Mouse (Mus musculus): ENCODE results near the gene Pip5k1b. TPM values are rescaled to one million over a fixed set of nuclear protein-coding genes. Genes with fewer than 3 reads are reported as not detected.

The Pip5k1b gene
- polyA plus RNA-seq, 1 experiment from 2014 or later = 10.9 TPM

- Histone ChIP-seq H3K4me2 (ENCODE audit: low read length) (no peak overlapping the region), H3K36me3 (ENCODE audit: control insufficient read depth, insufficient read depth, low read length) (no peaks in the 10 kb centered on the region), H3K27me3 (ENCODE audit: control insufficient read depth, insufficient read depth, low read length) (no peaks in the 10 kb centered on the region), H3K4me3 (ENCODE audit: control insufficient read depth in 1 of 2, insufficient read depth in 1 of 2, low read depth in 1 of 2, low read length in 2 of 2) (no peak overlapping the region), H3K9ac (ENCODE audit: low read length) (no peak overlapping the region), H3K4me1 (ENCODE audit: control insufficient read depth in 2 of 2, insufficient read depth in 2 of 2, low read length in 2 of 2) (peaks cover 21 to 34% of the 10 kb centered on the region in 2 experiments), H3K9me3 (ENCODE audit: control insufficient read depth, low read length) (no peaks in the 10 kb centered on the region), H3K27ac (replicated peaks in 1 of 2; ENCODE audit: control insufficient read depth in 1 of 2, insufficient read depth in 1 of 2, low read depth in 2 of 2, low read length in 2 of 2) (peak overlapping the region in 1 of 2 experiments; percentile 24; a peak in 1 of 4 replicates)
- 0 out of 2 replicates have a peak, but pooled peaks have one; percentile 38 for ATAC-seq (ENCODE audit: insufficient number of reproducible peaks, insufficient read depth, low FRiP score, low read depth)
- 58% methylated on average over 15 of the region's 15 CpGs for WGBS
Measured at GRCm38 (mm10) chr19:24317038-24317591, 238.6 kb downstream of the Pip5k1b start.

- Histone ChIP-seq H3K4me3 (ENCODE audit: control insufficient read depth in 1 of 2, insufficient read depth in 1 of 2, low read depth in 1 of 2, low read length in 2 of 2) (no peak overlapping the region), H3K9ac (ENCODE audit: low read length) (no peak overlapping the region), H3K9me3 (ENCODE audit: control insufficient read depth, low read length) (no peaks in the 10 kb centered on the region), H3K36me3 (ENCODE audit: control insufficient read depth, insufficient read depth, low read length) (no peaks in the 10 kb centered on the region), H3K4me1 (ENCODE audit: control insufficient read depth in 2 of 2, insufficient read depth in 2 of 2, low read length in 2 of 2) (peaks cover 19 to 33% of the 10 kb centered on the region in 2 experiments), H3K27ac (replicated peaks in 1 of 2; ENCODE audit: control insufficient read depth in 1 of 2, insufficient read depth in 1 of 2, low read depth in 2 of 2, low read length in 2 of 2) (no peak overlapping the region), H3K27me3 (ENCODE audit: control insufficient read depth, insufficient read depth, low read length) (no peaks in the 10 kb centered on the region), H3K4me2 (ENCODE audit: low read length) (no peak overlapping the region)
- 61% methylated on average over 9 of the region's 9 CpGs for WGBS
- no peak for ATAC-seq (ENCODE audit: insufficient number of reproducible peaks, insufficient read depth, low FRiP score, low read depth)
Measured at GRCm38 (mm10) chr19:24316060-24316725, 239.5 kb downstream of the Pip5k1b start.

DNA sequence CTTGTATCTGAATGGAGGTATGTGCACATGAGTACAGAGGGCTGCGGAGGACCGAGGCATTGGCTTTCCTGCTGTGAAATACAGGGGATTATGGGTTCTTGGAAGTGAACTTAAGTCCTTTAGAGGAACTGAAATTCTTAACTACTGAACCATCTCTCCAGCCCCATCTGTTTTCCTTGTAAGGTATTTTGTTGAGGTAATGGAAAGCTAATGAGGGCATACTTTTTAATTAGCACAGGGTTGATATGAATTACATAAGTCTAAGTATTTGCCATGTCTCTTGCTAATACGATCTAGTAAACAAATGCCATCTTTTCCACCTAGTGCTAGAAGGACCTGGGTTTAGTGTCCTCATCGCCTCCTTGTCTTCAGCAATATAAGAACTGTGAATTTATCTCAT, 240.4 kb downstream of the Pip5k1b start:
- no peak overlapping the region for H3K27ac ChIP-seq (replicated peaks in 1 of 2; ENCODE audit: control insufficient read depth in 1 of 2, insufficient read depth in 1 of 2, low read depth in 2 of 2, low read length in 2 of 2)
- no peaks in the 10 kb centered on the region for H3K9me3 ChIP-seq (ENCODE audit: control insufficient read depth, low read length)
- H3K4me3 ChIP-seq (ENCODE audit: control insufficient read depth in 1 of 2, insufficient read depth in 1 of 2, low read depth in 1 of 2, low read length in 2 of 2) = no peak overlapping the region
- no peak overlapping the region for H3K4me2 ChIP-seq (ENCODE audit: low read length)
- no peak overlapping the region for H3K9ac ChIP-seq (ENCODE audit: low read length)
- H3K4me1 ChIP-seq (ENCODE audit: control insufficient read depth in 2 of 2, insufficient read depth in 2 of 2, low read length in 2 of 2) = peaks cover 16 to 33% of the 10 kb centered on the region in 2 experiments
- ATAC-seq (ENCODE audit: insufficient number of reproducible peaks, insufficient read depth, low FRiP score, low read depth) = no peak
- no peaks in the 10 kb centered on the region for H3K27me3 ChIP-seq (ENCODE audit: control insufficient read depth, insufficient read depth, low read length)
- WGBS = 93% methylated on average over 4 of the region's 4 CpGs
- no peaks in the 10 kb centered on the region for H3K36me3 ChIP-seq (ENCODE audit: control insufficient read depth, insufficient read depth, low read length)

- Histone ChIP-seq H3K4me1 (ENCODE audit: control insufficient read depth in 2 of 2, insufficient read depth in 2 of 2, low read length in 2 of 2) (peaks cover 16 to 33% of the 10 kb centered on the region in 2 experiments), H3K9me3 (ENCODE audit: control insufficient read depth, low read length) (no peaks in the 10 kb centered on the region), H3K9ac (ENCODE audit: low read length) (no peak overlapping the region), H3K4me2 (ENCODE audit: low read length) (no peak overlapping the region), H3K27ac (replicated peaks in 1 of 2; ENCODE audit: control insufficient read depth in 1 of 2, insufficient read depth in 1 of 2, low read depth in 2 of 2, low read length in 2 of 2) (no peak overlapping the region), H3K36me3 (ENCODE audit: control insufficient read depth, insufficient read depth, low read length) (no peaks in the 10 kb centered on the region), H3K27me3 (ENCODE audit: control insufficient read depth, insufficient read depth, low read length) (no peaks in the 10 kb centered on the region), H3K4me3 (ENCODE audit: control insufficient read depth in 1 of 2, insufficient read depth in 1 of 2, low read depth in 1 of 2, low read length in 2 of 2) (no peak overlapping the region)
- WGBS = 90% methylated on average over 11 of the region's 11 CpGs
- ATAC-seq (ENCODE audit: insufficient number of reproducible peaks, insufficient read depth, low FRiP score, low read depth) = no peak
Measured at GRCm38 (mm10) chr19:24314676-24315075, 241.0 kb downstream of the Pip5k1b start.

- WGBS = 88% methylated on average over 12 of the region's 12 CpGs
- Histone ChIP-seq H3K36me3 (ENCODE audit: control insufficient read depth, insufficient read depth, low read length) (no peaks in the 10 kb centered on the region), H3K4me3 (ENCODE audit: control insufficient read depth in 1 of 2, insufficient read depth in 1 of 2, low read depth in 1 of 2, low read length in 2 of 2) (no peak overlapping the region), H3K9ac (ENCODE audit: low read length) (no peak overlapping the region), H3K9me3 (ENCODE audit: control insufficient read depth, low read length) (no peaks in the 10 kb centered on the region), H3K4me2 (ENCODE audit: low read length) (no peak overlapping the region), H3K4me1 (ENCODE audit: control insufficient read depth in 2 of 2, insufficient read depth in 2 of 2, low read length in 2 of 2) (peaks cover 23 to 42% of the 10 kb centered on the region in 2 experiments), H3K27me3 (ENCODE audit: control insufficient read depth, insufficient read depth, low read length) (no peaks in the 10 kb centered on the region), H3K27ac (replicated peaks in 1 of 2; ENCODE audit: control insufficient read depth in 1 of 2, insufficient read depth in 1 of 2, low read depth in 2 of 2, low read length in 2 of 2) (peak overlapping the region in 1 of 2 experiments; percentile 48; a peak in 2 of 4 replicates)
- no peak for ATAC-seq (ENCODE audit: insufficient number of reproducible peaks, insufficient read depth, low FRiP score, low read depth)
Measured at GRCm38 (mm10) chr19:24312556-24313342, 242.9 kb downstream of the Pip5k1b start.

GRCm38 (mm10) chr19:24312046-24312445, 243.6 kb downstream of the Pip5k1b start:
- Histone ChIP-seq H3K4me1 (ENCODE audit: control insufficient read depth in 2 of 2, insufficient read depth in 2 of 2, low read length in 2 of 2) (peaks cover 25 to 45% of the 10 kb centered on the region in 2 experiments), H3K27me3 (ENCODE audit: control insufficient read depth, insufficient read depth, low read length) (no peaks in the 10 kb centered on the region), H3K4me2 (ENCODE audit: low read length) (no peak overlapping the region), H3K36me3 (ENCODE audit: control insufficient read depth, insufficient read depth, low read length) (no peaks in the 10 kb centered on the region), H3K4me3 (ENCODE audit: control insufficient read depth in 1 of 2, insufficient read depth in 1 of 2, low read depth in 1 of 2, low read length in 2 of 2) (no peak overlapping the region), H3K9ac (ENCODE audit: low read length) (no peak overlapping the region), H3K9me3 (ENCODE audit: control insufficient read depth, low read length) (no peaks in the 10 kb centered on the region), H3K27ac (replicated peaks in 1 of 2; ENCODE audit: control insufficient read depth in 1 of 2, insufficient read depth in 1 of 2, low read depth in 2 of 2, low read length in 2 of 2) (peak overlapping the region; percentile 48 to 50)
- no peak for ATAC-seq (ENCODE audit: insufficient number of reproducible peaks, insufficient read depth, low FRiP score, low read depth)
- 55% methylated on average over 5 of the region's 5 CpGs for WGBS

DNA sequence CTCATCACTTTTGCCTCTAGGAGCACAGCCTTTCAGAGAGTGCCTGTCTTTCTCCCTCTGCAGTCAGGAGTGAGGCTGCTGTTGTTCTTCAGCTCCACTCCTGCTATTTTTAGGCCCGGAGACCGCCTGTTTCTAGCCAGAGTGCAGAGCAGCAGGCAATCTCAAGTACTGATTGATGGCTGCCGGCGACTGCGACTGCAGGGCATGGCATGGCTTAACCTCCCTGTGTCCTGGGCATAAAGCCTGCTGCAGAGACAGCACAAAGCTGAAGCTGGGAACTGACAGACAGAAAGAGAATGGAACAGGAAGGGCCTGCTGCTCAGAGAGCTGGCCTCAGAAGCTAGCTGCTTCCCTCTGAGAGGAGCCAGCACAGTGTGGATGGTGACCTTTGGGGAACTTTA, 247.4 kb downstream of the Pip5k1b start:
- peaks cover 18 to 27% of the 10 kb centered on the region in 2 experiments for H3K4me1 ChIP-seq (ENCODE audit: control insufficient read depth in 2 of 2, insufficient read depth in 2 of 2, low read length in 2 of 2)
- H3K4me2 ChIP-seq (ENCODE audit: low read length) = peak overlapping the region; percentile 37
- no peaks in the 10 kb centered on the region for H3K27me3 ChIP-seq (ENCODE audit: control insufficient read depth, insufficient read depth, low read length)
- no peak overlapping the region for H3K4me3 ChIP-seq (ENCODE audit: control insufficient read depth in 1 of 2, insufficient read depth in 1 of 2, low read depth in 1 of 2, low read length in 2 of 2)
- 0 out of 2 replicates have a peak, but pooled peaks cover 6% of the 10 kb centered on the region for H3K36me3 ChIP-seq (ENCODE audit: control insufficient read depth, insufficient read depth, low read length)
- H3K27ac ChIP-seq (replicated peaks in 1 of 2; ENCODE audit: control insufficient read depth in 1 of 2, insufficient read depth in 1 of 2, low read depth in 2 of 2, low read length in 2 of 2) = peak overlapping the region; percentile 95 to 99
- WGBS = 3% methylated on average over 5 of the region's 5 CpGs
- peak overlapping the region; percentile 51 for H3K9ac ChIP-seq (ENCODE audit: low read length)
- no peaks in the 10 kb centered on the region for H3K9me3 ChIP-seq (ENCODE audit: control insufficient read depth, low read length)
- peak; percentile 80 for ATAC-seq (ENCODE audit: insufficient number of reproducible peaks, insufficient read depth, low FRiP score, low read depth)

All from heart, embryonic 14.5 days (tissue).